Mouse (Mus musculus) left cerebral cortex, postnatal 4 days (tissue): ENCODE results near the gene Pax6. TPM values are rescaled to one million over a fixed set of nuclear protein-coding genes. Genes with fewer than 3 reads are reported as not detected.

Experiments used
- DNase-seq: peaks from one replicate; pipeline ENCODE4 v3.0.0-alpha.2; 2022
- intact Hi-C: fragments of 180-260 bp; cut with DNase I; formaldehyde crosslinking; loops from one replicate; pipeline ENCODE4 v1.15.1; 2025
- total RNA-seq, 2 experiments: library from RNA; stranded (reverse); gene quantifications; 2 replicates each; pipeline ENCODE4 v1.2.3; 2021

The Pax6 gene
- total RNA-seq, 2 experiments from 2014 or later, result 11.5 to 13.9 TPM

DNA sequence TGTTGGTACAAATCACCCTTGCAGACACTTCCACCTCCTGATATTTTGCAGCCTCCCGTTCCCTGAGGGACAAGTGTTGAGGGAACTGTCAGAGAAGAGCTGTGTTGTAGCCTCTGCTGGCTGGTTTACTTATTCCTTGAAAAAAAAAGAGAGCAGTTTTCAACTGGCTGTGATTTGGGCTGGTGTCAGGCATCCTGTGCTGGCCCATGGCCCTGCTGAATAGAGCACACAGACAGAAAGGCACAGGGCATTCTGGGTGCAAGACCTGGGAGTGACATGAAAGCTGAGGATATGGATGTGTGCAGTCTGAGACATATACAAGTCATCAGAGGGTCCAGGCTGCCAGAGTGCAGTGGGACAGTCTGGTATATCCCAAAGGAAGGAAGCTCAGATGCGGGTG lies 29.9 kb downstream of the Pax6 start:
- DNase-seq, result no peak
- intact Hi-C loops, result no loop called here

DNA sequence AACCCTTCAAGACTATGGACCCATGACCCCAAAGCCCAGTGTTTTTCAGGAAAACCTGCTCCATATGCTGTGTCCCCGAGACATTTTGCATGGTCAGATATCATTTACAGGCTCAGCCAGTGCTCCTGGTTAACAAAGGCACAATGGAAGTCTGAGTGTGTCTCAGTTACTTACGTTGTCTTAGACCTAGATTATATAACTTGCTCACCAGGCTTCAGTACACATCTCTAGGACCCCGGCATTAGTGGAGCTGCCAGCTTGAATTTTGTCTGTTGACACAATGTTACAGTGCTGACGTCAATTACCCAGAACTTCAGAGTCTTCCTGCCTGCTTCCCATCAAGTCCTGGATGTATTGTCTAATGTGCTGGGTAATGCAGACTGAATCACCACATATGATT lies 33.1 kb downstream of the Pax6 start:
- intact Hi-C loops, result no loop called here
- DNase-seq, result no peak

DNA sequence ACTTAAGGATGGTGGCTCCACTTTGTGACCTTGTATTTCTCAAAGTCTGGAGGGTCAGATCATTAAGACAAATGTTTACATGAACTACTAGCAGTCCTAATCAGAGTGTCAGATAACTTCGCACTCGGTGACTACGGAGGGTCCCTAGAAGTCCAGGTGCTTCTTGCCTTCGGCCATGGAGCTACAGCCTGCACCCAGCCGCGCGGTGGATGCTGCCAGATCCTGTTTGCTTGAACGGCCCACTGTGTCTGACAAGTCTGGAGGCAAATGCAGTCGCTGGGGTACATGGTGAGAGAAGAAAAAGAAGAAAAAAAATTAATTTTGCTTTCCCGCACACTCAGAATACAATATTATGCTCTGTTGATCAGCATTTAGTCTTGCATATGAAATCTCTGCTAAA lies 33.9 kb downstream of the Pax6 start:
- peak; percentile 69 for DNase-seq

DNA sequence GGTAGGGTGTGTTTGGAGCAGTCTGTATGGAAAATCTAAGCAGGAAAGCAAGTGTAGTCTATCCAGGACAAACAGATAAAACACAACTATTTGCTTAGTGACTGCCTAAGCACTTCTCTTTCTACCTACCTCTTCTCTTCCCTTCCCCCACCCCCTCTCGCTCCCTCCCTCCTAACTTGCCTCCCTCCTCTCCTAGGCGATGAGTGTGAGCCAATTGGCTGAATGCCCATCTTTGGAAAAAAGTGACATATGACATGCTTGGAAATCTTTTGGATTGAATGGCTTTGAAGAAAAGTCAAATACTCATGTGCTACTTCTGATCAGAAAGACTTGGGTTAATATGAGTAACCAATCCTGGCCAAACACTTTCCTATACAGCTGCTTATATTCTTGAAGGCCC lies 36.6 kb downstream of the Pax6 start:
- DNase-seq, result no peak
- intact Hi-C loops, result no loop called here

More for the DNA sequence above, 33.9 kb downstream of the Pax6 start:
- intact Hi-C loops, result no loop called here

DNA sequence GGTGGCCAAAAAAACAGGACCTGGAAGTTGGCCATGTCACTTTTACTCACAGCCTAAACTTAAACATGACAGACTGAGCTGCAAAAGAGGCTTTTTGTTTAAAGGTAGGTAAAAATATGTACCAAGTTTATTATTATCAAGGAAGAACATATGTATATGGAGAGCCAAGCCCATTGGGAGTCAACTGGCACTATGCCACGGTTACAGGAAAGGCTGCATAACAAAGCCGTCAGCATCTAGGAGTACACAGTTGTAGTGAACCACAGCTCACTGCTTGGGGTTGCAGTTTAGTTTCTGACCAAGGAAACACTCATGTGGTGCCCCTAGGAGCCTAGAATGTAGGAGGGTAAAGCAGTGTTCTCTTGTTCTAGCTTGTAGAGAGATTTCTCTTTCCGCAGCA lies 40.4 kb downstream of the Pax6 start:
- DNase-seq, result peak; percentile 73
- intact Hi-C loops, result no loop called here

DNA sequence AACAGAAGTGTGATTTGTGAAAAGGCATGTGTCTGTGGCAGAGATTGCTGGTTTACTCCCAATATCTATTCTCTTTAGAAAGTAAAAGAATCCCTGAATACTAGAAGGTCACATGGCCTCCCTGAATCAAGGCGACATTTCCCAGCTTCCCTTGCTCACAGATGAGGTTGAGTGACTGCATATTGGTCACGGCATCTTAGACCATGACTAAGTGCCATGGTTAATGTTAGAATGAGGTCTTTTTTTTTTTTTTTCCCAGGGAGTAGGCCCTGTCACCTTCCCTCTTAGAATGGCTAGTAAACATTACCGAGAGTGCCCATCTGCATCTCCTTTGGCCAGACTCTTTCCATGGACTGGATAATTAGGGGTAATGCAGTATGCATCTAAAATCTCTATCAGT lies 41.8 kb downstream of the Pax6 start:
- intact Hi-C loops, result no loop called here
- DNase-seq, result no peak

DNA sequence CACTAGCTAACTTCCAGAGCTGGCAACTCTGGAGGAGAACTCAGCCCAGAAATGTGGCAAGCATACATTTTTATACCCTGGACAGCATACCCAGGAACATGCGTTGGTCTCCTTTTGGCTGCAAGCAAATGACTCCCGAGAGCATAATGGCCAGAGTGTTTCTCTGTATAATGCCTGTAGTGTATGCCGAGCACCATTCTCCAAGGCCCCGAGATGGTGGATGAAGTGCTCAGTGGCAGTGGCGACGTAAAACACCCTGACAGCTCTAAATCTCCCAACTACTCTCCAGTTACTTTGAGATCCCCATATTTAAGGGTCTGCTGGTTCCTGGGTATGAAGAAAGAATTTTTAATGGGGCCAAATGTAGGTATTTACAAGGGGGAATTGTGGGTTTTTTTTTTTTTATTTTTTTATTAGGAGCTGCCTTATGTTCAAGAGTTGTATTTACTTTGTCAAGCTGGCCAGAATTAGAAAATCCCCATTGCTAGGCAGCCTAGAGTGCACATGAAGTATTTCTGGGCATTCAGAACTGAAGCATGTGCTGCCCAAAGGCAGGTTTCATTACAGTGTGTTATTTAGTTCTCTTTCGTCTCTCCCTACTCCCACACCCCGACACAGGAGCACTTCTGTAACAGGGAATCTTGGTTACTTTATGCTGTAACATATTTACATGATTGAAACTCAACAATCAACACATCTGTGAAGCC lies 46.9 kb downstream of the Pax6 start:
- DNase-seq, result no peak
- intact Hi-C loops, result no loop called here

DNA sequence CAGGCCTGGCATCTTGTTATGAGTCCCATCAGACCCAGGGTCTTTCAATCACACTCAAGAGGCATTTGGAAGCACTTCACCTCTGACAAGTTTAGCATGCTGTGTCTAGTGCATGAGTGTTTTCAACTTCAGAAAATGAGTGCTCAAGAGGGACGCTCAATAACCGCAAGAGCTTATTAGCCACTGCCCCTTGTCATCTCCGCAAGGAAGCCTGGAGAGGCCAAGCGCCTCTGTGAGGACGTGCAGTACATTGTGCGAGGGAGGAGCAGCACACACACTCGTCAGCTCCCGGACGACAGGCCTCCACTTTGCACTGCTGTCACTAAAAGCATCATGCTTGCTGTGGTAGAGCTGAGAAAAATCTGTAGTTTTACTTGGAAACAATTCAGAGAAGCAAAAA lies 58.0 kb downstream of the Pax6 start:
- intact Hi-C loops, result no loop called here
- no peak for DNase-seq

DNA sequence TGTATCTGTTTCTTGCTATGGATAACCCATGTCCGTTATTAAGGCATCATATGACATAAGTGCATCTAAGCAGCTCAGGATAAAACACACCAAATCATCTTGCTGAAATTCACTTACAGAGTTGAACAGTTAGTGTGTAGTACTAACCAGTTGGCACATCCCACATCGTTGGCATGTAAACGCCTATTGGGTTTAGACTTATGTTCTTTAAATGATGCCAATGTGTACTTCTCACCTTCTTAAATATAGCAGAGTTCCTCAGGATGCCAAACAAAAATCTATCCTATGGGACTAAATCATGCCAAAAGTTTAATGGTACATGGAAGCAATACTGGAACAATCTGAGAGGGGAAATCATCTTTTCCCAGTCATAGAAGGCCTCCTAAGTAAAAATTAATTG lies 62.0 kb downstream of the Pax6 start:
- DNase-seq, result no peak
- intact Hi-C loops, result no loop called here

DNA sequence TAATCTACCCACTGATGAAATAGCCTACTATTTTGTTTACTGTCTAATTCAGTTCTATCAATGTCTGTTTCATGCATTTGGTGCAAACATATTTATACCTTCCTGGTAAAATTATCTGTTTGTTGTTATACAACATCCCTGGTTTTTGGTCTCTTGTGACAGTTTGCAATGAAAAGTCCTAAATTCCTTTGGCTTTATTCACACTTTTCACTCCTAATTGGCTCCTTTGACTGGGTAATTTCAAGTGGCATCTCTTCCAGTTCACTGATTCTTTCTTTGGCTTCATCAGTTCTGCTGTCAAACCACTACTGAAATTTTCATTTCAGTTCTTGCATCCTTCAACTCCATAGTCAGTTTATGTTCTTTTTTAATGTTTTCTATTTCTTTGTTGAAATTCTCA lies 67.5 kb downstream of the Pax6 start:
- intact Hi-C loops, result no loop called here
- no peak for DNase-seq

DNA sequence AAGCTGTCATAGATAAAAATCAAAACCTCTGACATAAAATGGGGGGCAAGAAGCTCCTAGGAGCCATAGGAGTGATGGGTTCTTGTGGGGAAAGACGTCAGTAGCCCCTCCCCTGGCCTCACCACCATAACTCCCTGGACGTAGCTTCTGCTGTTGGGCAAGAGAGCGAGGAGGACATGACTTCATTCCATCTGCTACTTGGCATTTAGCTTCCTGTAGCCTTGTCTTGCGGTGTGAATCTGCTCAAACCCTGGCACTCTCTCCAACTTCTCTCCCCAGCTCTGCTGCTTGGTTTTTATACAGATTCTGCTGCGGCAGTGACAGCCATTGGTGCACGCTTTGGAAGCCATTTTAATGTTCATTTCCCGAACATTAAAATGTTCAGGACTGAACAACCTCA lies 78.2 kb downstream of the Pax6 start:
- intact Hi-C loops, result no loop called here
- peak; percentile 7 for DNase-seq

Other genes starting within 250 kb of the Pax6 start
- 10 to 100 TPM; 24.0 to 30.5 TPM for gene Elp4, start 235.7 kb downstream of the Pax6 start, total RNA-seq
- gene Immp1l, start 235.7 kb downstream of the Pax6 start, total RNA-seq, result 10 to 100 TPM; 30.1 to 31.9 TPM